Mouse (Mus musculus): ENCODE data around the gene Insl3.

Insl3 gene

DNA sequence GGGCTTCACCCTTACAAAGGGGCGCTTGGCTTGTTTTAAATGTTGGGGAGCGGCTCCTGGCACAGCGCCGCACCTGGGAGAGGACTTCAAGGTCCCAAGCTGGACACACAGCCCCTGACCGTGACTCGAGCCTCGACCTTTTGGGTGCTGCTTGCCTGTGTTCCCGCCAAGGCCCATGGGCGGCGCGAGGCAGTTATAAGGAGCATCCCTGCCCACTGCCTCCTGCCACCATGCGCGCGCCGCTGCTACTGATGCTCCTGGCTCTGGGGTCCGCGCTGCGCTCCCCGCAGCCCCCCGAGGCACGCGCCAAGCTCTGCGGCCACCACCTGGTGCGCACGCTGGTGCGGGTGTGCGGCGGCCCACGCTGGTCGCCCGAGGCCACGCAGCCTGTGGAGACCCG lies at the start of gene Insl3:
TSS of gene Insl3 (plus strand) at position 187 of the 400 bp plus-strand sequence.
- DNase-seq (ENCODE audit: low spot score in 2 of 2), result no peak

DNA sequence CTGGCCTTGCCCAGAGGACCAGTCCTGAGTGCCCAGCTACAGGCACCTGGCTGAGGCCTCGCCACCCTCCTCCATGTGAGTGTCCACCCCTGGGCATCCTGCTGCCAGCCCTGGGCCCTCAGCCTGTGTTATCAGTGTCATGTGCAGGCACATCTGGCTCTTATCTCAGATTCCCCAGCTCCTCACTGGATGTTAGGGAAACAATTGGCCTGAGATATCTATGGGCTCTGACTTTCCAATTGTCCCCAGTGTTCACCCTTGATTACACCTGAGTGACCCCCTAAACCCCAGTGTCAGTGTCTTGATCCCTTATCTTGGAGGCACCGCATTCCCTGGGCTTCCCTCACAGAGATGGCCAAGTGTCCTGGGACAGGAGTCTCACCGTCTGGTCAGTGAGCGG lies 49.7 kb upstream of the Insl3 start:
- DNase-seq (ENCODE audit: low spot score in 2 of 2), result no peak

DNA sequence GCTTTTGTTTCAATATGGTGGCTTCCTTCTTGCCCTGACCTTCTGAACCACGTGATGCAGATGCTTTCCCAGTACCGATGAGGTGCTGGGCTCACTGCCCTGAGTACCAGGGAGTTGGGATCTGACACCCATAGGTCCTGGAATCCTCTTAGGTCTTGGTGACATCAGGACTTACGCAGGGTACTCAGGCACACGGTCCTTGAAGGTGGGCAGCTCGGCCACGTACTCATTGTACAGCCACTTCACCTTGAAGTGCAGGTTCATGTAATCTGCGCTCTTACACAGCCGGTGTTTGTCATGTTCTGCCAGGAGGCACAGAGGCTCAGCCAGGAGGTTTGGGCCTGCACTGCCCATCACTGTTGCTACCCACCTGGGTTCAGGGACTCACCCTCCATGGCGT lies 43.5 kb upstream of the Insl3 start:
- no peak for DNase-seq (ENCODE audit: low spot score in 2 of 2)

DNA sequence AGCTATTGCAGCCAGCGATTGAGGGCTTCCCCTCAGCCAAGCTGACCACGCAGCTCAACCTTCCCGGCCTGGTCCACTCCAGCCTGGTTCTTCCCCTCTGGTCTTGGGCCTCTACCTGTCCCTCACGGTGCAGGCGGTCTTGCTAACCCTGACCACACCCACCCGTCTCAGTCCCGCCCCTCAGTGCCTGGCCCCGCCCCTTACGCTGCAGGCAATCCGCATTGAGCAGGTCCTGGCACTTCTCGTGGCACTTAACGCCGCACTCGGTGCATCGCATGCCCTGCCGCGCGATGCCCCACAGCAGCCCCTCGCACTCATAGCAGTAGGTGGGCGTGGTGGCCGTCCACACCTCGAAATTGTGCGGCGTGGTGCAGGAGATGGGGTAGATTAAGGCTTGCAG lies 34.4 kb upstream of the Insl3 start:
- DNase-seq (ENCODE audit: low spot score in 2 of 2), result no peak

DNA sequence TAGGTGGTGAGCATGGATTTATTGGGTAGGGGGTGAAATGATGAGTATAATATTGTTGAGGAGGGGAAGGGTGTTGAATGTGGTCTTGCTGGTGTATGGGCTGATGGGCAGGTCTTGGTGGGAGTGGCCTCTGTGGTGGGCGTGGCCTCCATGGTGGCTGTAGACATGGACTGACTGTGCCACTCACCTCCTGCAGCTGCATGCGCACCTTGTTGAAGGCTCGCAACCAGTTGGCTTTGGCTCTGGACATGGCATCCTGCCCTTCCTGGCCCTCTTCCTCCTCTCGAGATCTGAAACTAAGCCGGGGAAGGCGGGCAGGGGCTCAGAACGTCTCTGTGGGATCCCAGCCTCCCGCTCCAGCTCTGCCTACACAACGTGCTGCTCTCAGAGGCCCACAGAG lies 31.2 kb upstream of the Insl3 start:
- no peak for DNase-seq (ENCODE audit: low spot score in 2 of 2)

DNA sequence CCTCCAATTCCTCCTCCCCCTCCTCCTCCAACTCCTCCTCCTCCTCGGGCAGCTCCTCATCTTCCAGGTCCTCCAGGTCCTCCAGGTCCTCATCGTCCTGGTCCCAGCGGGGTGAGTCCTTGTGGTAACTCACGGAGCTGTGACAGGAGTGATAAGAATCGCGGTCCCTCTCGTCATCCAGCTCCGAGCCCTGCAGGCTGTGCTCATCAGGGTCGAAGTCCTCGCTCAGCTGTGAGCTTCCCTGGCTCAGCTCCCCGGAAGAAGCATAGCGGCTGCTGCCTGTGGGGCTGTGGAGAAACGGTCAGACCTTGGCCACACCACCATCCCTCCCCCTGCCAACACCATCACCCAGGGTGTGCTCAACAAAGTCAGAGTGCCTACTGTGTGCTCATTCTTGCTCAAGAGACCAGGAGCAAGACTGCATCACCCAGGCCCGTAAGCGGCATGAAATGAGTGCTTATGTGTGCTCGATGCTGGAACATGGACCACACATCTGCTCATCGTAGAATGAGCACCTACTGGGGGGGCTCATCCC lies 30.4 kb upstream of the Insl3 start:
- DNase-seq (ENCODE audit: low spot score in 2 of 2), result no peak

DNA sequence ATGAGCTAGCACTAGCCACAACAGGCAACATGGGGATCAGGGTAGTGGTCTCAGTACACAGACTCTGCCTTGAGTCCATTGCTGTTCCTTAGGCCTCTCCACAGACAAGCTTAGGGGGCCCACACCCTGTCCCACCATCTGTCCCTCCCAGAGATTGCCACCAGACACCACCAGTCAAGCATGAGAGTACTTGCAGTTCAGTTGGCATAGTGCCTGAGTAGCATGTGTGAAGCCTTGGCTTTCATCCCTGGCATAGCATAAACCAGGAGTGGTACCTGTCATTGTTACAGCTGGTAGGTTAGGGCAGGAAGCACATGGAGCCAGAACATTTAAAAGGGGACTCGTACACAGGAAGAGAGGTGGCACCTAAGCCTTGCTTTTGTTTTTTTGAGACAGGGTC lies 29.3 kb upstream of the Insl3 start:
- no peak for DNase-seq (ENCODE audit: low spot score in 2 of 2)

DNA sequence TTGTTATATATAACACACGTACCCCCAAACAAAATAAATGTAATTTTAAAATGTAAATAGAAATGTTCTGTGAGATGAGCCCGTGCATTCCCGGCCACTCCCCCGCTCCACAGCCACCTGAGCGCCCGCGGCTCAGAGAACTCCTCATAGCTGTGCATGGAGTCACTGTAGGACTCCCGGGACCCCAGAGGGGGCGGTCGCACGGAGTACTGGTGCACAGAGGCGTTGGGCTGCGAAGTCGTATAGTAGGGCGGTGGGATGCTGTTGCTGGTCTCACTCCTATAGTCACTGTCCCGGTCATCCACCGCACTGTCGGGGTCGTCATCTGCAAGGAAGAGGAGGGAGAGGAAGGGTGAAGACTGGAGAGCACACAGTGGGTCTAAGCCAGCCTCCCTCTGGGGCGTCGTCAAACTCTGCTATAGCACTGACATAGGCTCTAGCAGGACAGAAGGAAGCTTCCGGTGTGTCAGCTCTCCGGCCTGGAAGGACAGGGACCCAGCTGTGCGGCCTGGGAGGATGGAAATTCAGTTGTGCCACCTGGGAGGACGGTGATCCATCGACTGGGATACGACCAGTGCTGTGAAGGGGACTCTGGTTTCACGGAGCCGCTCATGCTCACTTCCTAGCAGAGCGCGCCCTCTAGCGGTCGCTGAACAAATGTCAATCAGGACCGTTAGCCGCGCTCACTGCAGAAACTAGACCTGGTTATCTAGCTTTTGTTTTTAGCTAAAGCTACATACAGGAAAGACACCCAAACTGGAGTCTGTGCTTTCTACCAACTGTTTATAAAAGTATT lies 28.5 kb upstream of the Insl3 start:
- peak; percentile 60 to 81 for DNase-seq (ENCODE audit: low spot score in 2 of 2)

DNA sequence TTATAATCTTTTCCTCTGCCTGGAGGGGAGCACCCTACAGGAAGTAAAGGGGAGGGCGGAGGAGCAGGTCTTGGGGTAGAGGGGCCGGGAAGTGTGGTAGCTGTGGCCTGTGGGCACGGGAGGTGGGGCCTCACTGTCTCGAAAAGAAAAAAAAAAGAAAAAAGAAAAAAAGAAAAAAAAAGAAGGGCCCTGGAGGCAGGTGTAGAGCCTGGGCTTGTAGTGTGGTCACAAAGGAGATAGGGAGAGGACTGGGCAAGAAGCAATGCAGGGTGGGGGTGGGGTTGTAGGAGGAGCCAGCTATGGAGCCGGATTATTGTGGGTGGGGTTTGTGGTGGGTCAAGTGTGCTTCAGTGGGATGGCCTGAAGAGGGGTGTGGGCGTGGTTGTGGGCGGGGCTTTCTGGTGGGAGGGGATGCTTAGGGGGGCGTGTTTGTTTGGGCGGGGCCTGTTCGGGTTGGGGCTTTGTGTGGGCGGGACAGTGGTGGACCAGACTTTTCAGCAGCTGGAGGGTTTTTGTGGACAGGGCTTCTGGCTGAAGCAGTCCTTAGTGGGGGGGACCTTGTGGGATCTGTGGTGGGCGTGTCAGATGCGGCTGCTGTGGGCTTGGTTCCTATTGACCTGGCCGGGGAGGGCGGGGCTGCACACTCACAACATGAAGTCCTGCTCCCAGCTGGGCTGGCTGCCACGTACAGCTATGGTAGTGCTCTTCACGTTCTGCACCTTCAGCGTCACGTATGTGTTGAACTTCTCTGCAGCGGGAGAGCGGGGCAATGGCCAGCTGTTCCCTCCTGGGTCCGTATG lies 23.5 kb upstream of the Insl3 start:
- peak in 1 of 2 experiments; percentile 54 for DNase-seq (ENCODE audit: low spot score in 2 of 2)

DNA sequence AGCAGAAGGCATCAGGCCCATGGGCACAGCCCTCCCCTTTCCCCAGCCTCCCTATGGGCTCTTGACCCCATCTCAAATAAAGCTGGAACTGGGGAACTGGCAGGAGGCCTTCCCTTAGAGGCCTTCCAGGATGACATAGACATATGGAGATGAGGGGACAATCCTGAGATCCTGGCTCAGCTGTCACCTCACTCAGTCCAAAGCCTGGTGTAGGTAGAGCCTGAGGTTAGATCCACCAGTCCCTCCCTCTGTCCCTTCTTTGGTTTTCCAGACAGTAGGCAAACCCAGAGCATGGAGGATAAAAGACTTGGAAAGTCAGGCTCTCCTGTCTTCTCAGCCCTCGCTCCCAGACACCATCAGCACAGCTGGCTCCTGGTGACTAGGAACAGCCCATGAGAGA lies 22.2 kb upstream of the Insl3 start:
- no peak for DNase-seq (ENCODE audit: low spot score in 2 of 2)

DNA sequence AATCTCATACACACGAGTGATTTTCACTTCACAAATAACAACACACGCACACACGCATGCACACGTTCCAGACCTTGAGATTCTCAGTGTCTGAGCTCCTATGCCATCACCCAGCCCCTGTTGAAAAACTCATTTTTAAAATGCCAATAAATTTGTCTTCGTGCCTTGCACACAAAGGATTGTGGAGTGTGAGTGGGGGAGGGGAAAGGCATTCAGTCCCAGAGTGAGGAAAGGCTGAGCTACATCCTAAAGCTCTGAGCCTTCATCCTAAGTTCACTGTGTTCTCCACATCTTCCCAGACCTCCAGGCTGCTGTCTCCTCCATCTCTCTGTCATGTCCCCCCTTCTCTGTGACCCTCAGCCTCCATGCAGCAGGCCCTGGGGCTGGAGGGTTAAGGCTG lies 21.8 kb upstream of the Insl3 start:
- no peak for DNase-seq (ENCODE audit: low spot score in 2 of 2)

DNA sequence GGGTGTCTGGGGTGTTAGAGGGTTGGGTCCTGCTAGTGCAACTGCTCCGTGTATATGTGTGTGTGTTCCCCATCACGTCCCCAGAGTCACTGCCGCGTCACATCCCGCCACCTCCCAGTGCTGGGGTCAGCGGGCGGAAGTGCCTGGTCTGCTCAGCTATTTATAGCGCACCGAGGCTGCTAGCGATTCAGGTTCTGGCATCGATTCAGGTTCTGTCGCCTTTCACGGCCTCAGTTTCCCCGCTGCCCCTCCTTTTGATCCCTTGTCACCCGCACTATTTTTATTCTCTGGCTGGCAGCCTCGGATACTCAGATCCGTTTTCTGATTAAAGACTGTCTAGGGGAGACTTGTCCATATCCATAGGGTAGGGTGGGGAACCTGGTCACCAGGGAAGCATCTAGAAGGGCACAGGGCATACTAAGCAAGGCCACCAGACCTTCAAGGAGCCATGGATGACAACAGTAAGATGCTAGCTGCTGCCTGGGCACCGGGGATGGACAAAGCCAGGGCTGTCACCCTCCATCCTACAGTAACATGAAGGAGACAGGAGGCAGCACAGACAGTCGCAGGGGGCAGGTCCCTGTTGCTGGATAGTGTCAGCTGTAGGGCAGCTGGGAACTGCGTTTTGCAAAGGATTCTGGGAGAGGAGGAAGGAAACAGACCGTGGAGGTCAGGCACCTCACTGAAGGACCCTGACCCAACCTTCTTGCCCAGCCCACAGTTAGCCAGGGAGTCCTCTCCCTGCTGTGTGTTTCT lies 20.6 kb upstream of the Insl3 start:
- DNase-seq (ENCODE audit: low spot score in 2 of 2), result peak in 1 of 2 experiments; percentile 50

DNA sequence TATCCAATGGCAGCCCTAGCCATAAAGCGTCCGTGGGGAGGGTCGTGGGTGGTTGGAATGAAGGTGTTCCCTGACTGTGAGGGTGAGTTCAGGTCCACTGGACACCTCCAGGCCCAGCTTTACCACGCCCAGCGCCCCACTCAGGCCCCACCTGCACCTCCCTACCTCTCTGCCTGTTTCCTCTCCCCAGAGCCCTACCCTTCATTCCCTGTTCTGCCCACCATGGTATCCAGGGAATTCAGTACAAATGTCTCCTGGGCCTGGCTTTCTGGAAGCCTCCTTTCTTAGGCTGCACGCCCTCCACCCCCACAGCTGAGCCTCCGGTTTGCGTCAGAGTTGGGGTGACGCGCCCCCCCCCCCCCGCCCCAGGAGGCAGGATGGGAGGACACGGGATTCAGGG lies 18.8 kb upstream of the Insl3 start:
- no peak for DNase-seq (ENCODE audit: low spot score in 2 of 2)

DNA sequence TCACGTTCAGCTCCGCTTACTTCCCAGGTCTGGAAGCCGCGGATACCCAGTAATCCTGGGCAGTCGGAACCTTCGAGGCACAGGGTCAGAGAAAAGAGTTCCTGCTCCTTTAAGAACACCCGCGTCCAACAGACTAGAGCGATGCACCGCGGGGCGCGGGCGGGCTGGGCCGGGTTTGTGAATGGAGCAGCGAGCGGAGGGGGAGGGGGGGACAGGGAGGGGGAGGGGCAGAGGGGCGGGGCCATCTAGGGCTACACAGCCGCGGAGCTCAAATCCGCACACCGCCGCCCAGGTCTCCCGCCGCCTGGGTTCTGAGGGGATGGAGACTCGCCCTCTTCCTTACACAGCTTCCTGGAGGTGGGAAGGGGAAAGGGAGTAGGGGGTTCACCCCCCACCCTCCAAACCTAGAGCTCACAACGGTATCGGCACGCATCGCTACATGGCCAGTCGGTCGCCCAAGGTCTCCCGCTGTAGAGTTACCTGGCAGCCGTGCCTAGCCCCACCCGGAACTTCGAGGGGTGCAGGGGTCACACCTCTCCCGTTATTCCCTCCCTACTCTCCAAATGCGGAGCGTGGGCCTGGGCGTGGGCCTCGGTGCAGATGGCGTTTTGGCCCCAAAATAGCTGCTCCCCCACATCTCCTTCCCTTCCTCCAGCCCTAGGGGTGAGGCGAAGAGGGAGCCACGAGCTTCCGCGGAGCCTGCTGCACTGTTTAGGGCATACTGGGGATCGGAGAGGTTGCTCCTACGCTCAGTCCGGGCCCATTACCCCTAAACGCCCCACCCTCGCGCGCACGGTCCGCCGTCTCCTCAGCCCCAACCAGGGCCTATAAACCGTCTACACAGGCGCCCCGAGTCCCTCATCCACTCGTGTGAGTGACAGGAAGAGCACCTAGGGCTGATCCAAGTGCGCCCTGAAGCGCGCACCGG lies 18.1 kb upstream of the Insl3 start:
- DNase-seq (ENCODE audit: low spot score in 2 of 2), result peak; percentile 73 to 74

DNA sequence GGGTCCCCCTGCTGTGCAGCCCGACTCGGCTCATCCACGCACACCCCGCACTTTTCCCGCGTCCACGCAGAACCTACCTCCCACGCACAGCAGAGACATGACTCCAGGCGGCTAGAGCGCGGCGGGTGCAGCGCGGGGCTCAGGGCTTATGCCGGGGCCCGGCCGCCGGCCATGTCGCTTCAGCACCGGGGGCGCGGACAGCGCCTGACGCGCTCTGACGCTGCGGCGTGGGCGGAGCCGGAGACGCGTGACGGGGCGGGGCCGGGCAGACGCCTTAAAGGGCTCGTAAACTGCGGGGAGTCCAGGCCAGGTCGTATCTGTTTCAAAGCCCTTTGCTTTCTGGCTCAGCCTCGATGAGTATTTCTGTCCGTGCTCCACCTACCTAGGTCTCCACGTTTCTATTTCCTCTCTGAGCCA lies 17.5 kb upstream of the Insl3 start, which contains the start of gene Unc13a:
TSS of gene Unc13a (minus strand) at position 209 of the 417 bp plus-strand sequence.
- peak; percentile 84 to 92 for DNase-seq (ENCODE audit: low spot score in 2 of 2)

DNA sequence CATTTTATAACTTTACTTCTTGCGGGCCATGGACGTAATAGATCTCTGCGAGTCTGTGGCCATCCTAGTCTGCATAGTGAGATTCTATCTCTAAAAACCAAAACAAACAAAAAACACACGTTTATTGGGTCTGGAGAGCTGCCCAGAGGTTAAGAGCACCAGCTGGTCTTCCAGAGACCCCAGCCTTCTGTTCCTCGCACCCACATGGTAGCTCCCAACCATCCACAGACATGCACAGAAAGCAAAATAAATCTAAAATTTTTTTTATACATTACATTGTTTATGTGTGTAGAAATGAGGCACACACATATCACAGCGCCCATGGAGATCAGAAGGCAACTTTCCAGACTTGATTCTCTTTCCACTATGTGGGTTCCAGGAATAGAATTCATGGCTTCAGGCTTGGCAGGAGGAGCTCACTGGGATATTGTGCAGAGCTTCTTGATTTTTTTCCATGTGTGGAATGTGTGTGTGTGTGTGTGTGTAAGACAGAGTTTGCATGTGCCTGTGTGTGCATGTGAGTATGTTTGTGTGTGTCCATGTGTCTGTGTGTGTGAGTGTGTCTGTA lies 16.8 kb upstream of the Insl3 start:
- no peak for DNase-seq (ENCODE audit: low spot score in 2 of 2)

DNA sequence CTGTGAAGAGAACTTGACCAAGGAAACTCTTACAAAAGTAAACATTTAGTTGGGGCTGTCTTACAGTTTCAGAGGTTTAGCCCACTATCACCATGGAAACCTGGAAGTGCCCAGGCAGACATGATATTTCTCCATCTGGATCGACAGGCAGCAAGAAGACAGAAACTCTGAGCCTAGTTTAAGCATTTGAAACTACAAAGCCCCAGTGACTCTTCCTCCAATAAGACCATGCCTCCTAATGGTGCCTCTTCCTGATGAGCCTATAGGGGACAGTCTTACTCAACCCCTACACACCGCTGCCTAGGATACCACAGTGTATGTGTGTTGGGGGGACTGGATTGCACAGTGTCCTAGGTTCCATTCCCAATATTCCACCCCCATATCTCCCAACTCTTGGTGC lies 14.9 kb upstream of the Insl3 start:
- DNase-seq (ENCODE audit: low spot score in 2 of 2), result no peak

DNA sequence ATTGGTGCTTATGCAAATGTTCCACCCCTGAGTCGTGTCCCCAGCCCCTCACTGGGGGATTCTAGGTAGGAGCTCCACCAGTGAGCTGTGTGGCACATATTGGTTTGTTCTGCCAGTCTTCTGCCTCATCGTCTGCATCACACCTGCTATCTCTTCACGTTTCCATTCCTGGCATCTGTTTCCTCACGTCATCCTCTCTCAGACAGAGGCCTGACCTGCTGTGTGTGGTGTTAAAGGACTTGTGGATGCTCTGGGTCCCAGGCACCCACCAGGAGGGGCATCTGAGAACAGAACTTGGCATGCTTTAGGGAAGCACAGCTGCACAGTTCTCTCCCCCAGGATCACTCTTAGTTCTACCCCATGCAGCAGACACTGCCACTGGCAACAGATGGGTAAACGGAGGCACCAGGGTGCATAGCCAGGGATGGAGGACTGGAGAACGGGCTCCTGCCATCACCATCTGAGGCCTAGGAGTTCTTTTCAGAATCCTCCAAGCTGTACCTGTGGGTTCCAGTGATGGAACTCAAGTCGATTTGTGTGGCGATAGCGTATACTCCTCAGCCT lies 13.5 kb upstream of the Insl3 start:
- no peak for DNase-seq (ENCODE audit: low spot score in 2 of 2)

DNA sequence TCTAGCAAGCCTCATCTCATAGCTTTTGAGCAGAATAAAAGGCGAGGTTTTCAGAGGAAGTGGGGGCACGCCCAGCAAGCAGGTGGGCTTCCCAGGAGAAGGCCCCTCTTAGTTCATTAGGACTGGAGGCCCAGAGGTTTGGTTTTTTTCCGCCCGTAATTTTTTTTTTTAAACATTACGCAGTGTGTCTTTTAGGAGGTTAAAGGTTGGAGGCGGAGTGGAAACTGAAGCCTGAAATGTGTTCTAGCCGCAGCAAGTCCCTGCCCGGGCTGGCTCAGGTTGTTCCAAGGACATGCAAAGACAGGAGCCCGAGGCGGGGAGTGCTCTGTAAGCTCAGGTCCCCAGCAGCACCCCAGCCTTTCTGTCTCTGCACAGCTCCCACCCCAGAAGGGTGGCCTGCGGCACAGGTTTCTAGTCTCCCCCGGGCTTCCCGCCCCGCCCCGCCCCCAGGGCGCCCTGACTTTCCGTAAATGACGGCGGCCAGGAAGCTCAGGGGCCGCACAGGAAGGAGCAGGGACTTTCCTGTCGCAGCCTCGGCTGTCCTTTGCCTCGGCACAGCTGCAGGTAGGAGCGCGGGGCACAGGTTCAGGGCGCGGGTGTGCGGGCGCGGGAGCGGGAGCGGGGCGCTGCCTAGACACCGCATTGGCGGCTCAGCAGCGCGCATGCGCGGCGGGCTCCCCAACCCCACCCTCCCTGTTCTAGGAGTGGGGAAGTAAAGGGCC lies 12.8 kb upstream of the Insl3 start, which contains the start of gene Jak3:
TSS of gene Jak3 (plus strand) at position 277 of the 722 bp plus-strand sequence.
- peak in 1 of 2 experiments; percentile 61 for DNase-seq (ENCODE audit: low spot score in 2 of 2)

All from frontal cortex, postnatal 10 days (tissue).